Mouse (Mus musculus) liver, embryonic 11.5 days (tissue): ENCODE results near the gene Pamr1. TPM values are rescaled to one million over a fixed set of nuclear protein-coding genes. Genes with fewer than 3 reads are reported as not detected.

Experiments
- ATAC-seq: fragments of 200-750 bp; cut with Nextera tagmentation; replicated peaks from 2 replicates; pipeline ENCODE4 v1.8.0; 2017; ENCODE audit warnings: moderate number of reproducible peaks, mild to moderate bottlenecking, moderate TSS enrichment, moderate library complexity; ENCODE audit not compliant: low FRiP score
- DNase-seq: peaks from one replicate; pipeline ENCODE4 v3.0.0-alpha.2; 2017; ENCODE audit warnings: low spot score
- H3K27ac ChIP-seq: fragments of 300-500 bp; sonication (generic); 2 replicates; pipeline ENCODE4 v1.5.1; 2014; ENCODE audit warnings: mild to moderate bottlenecking, low read depth, low read length, control low read depth
- H3K27me3 ChIP-seq: fragments of 300-500 bp; sonication (generic); replicated peaks from 2 replicates; pipeline ENCODE4 v1.6.1; 2014; ENCODE audit warnings: low read length, mixed read lengths; ENCODE audit not compliant: control insufficient read depth, insufficient read depth
- H3K36me3 ChIP-seq: fragments of 300-500 bp; sonication (generic); 2 replicates; pipeline ENCODE4 v1.6.1; 2014; ENCODE audit warnings: mild to moderate bottlenecking, low read length, moderate library complexity, mixed read lengths; ENCODE audit not compliant: control insufficient read depth, insufficient read depth
- H3K4me1 ChIP-seq: fragments of 300-500 bp; sonication (generic); replicated peaks from 2 replicates; pipeline ENCODE4 v1.6.1; 2014; ENCODE audit warnings: low read length, mixed read lengths; ENCODE audit not compliant: control insufficient read depth, insufficient read depth
- H3K4me2 ChIP-seq: fragments of 300-500 bp; sonication (generic); 2 replicates; pipeline ENCODE4 v1.6.1; 2014; ENCODE audit warnings: mild to moderate bottlenecking, control low read depth, moderate library complexity
- H3K4me3 ChIP-seq: fragments of 300-500 bp; sonication (generic); 2 replicates; pipeline ENCODE4 v1.5.1; 2014; ENCODE audit warnings: low read depth, low read length, control low read depth
- H3K9ac ChIP-seq: fragments of 300-500 bp; sonication (generic); 2 replicates; pipeline ENCODE4 v1.6.1; 2014; ENCODE audit warnings: low read depth, low read length, control low read depth
- H3K9me3 ChIP-seq: fragments of 300-500 bp; sonication (generic); 2 replicates; pipeline ENCODE4 v1.6.1; 2016; ENCODE audit warnings: low read length, inconsistent platforms, mixed read lengths; ENCODE audit not compliant: control insufficient read depth
- WGBS: fragments of 180-500 bp; shearing (Covaris S2); extraction: QIAGEN DNeasy Blood & Tissue Kit; methylation state at CpG from one replicate; pipeline ENCODE4 v1.1.7; 2014; 5-methylcytosine and 5-hydroxymethylcytosine counted together
- polyA plus RNA-seq: library from polyadenylated mRNA; unstranded; fragments of >200 nt; fragmentation: Nextera tagmentation; extraction: Ambion mirVana; gene quantifications from 2 replicates; pipeline ENCODE4 v1.2.1, GENCODE M21; 2014

The Pamr1 gene
- polyA plus RNA-seq, 1 experiment from 2014 or later: 3.3 TPM

- Histone ChIP-seq H3K9me3 (no peaks in the 10 kb centered on the region), H3K9ac (no peak overlapping the region), H3K27me3 (peaks cover 52% of the 10 kb centered on the region), H3K4me3 (no peak overlapping the region), H3K27ac (no peak overlapping the region), H3K4me2 (no peak overlapping the region), H3K4me1 (no peaks in the 10 kb centered on the region; the same call in 1 of the 2 replicates), H3K36me3 (no peaks in the 10 kb centered on the region)
- WGBS: 48% methylated on average over 2 of the region's 2 CpGs
- ATAC-seq (no peak), DNase-seq (no peak)
Observed at GRCm38 (mm10) chr2:102661052-102661451, 111.2 kb downstream of the Pamr1 start.

- ATAC-seq: no peak
- Histone ChIP-seq H3K9ac (no peak overlapping the region), H3K36me3 (no peaks in the 10 kb centered on the region), H3K27ac (no peak overlapping the region), H3K4me1 (no peaks in the 10 kb centered on the region; the same call in 1 of the 2 replicates), H3K27me3 (peaks cover 37% of the 10 kb centered on the region), H3K9me3 (no peaks in the 10 kb centered on the region), H3K4me3 (no peak overlapping the region), H3K4me2 (no peak overlapping the region)
- 64% methylated on average over 9 of the region's 9 CpGs for WGBS
- DNase-seq: no peak
Observed at GRCm38 (mm10) chr2:102662911-102663310, 113.1 kb downstream of the Pamr1 start.

- Histone ChIP-seq H3K36me3 (no peaks in the 10 kb centered on the region), H3K27ac (no peak overlapping the region), H3K9me3 (no peaks in the 10 kb centered on the region), H3K4me3 (no peak overlapping the region), H3K27me3 (peaks cover 32% of the 10 kb centered on the region), H3K9ac (no peak overlapping the region), H3K4me1 (no peaks in the 10 kb centered on the region; the same call in 1 of the 2 replicates), H3K4me2 (no peak overlapping the region)
- ATAC-seq (no peak), DNase-seq (no peak)
- 34% methylated on average over 6 of the region's 6 CpGs for WGBS
Observed at GRCm38 (mm10) chr2:102663339-102663738, 113.5 kb downstream of the Pamr1 start.

GRCm38 (mm10) chr2:102663865-102664264 is 114.1 kb downstream of the Pamr1 start:
- H3K4me2 ChIP-seq: no peak overlapping the region
- H3K27me3 ChIP-seq: peaks cover 27% of the 10 kb centered on the region
- no peak overlapping the region for H3K4me3 ChIP-seq
- 69% methylated on average over 3 of the region's 3 CpGs for WGBS
- DNase-seq: no peak
- no peaks in the 10 kb centered on the region for H3K36me3 ChIP-seq
- no peak overlapping the region for H3K9ac ChIP-seq
- H3K9me3 ChIP-seq: no peaks in the 10 kb centered on the region
- H3K4me1 ChIP-seq: no peaks in the 10 kb centered on the region; the same call in 1 of the 2 replicates
- H3K27ac ChIP-seq: no peak overlapping the region
- ATAC-seq: no peak

GRCm38 (mm10) chr2:102667981-102668380 is 118.2 kb downstream of the Pamr1 start:
- H3K4me1 ChIP-seq: no peaks in the 10 kb centered on the region; the same call in 1 of the 2 replicates
- ATAC-seq: no peak
- no peaks in the 10 kb centered on the region for H3K9me3 ChIP-seq
- H3K27ac ChIP-seq: no peak overlapping the region
- no peak for DNase-seq
- H3K4me3 ChIP-seq: no peak overlapping the region
- no peak overlapping the region for H3K9ac ChIP-seq
- WGBS: 70% methylated on average over 6 of the region's 6 CpGs
- H3K27me3 ChIP-seq: 0 out of 2 replicates have a peak, but pooled peaks cover 2% of the 10 kb centered on the region
- no peaks in the 10 kb centered on the region for H3K36me3 ChIP-seq
- H3K4me2 ChIP-seq: no peak overlapping the region

GRCm38 (mm10) chr2:102669580-102669979 is 119.8 kb downstream of the Pamr1 start:
- no peak overlapping the region for H3K4me2 ChIP-seq
- H3K9me3 ChIP-seq: no peaks in the 10 kb centered on the region
- no peaks in the 10 kb centered on the region for H3K27me3 ChIP-seq
- DNase-seq: no peak
- no peak overlapping the region for H3K4me3 ChIP-seq
- WGBS: 26% methylated on average over 6 of the region's 6 CpGs
- H3K9ac ChIP-seq: no peak overlapping the region
- H3K36me3 ChIP-seq: no peaks in the 10 kb centered on the region
- H3K27ac ChIP-seq: no peak overlapping the region
- ATAC-seq: no peak
- no peaks in the 10 kb centered on the region for H3K4me1 ChIP-seq

GRCm38 (mm10) chr2:102674582-102674981 is 124.8 kb downstream of the Pamr1 start:
- H3K9me3 ChIP-seq: no peaks in the 10 kb centered on the region
- H3K4me1 ChIP-seq: no peaks in the 10 kb centered on the region
- H3K36me3 ChIP-seq: no peaks in the 10 kb centered on the region
- no peak overlapping the region for H3K27ac ChIP-seq
- DNase-seq (no peak), ATAC-seq (no peak)
- H3K9ac ChIP-seq: no peak overlapping the region
- no peaks in the 10 kb centered on the region for H3K27me3 ChIP-seq
- no peak overlapping the region for H3K4me2 ChIP-seq
- H3K4me3 ChIP-seq: no peak overlapping the region
- 68% methylated on average over 2 of the region's 2 CpGs for WGBS

GRCm38 (mm10) chr2:102675275-102675674 is 125.5 kb downstream of the Pamr1 start:
- Histone ChIP-seq H3K4me3 (no peak overlapping the region), H3K9me3 (no peaks in the 10 kb centered on the region)
- ATAC-seq: no peak

GRCm38 (mm10) chr2:102676716-102677312 is 127.0 kb downstream of the Pamr1 start:
- Histone ChIP-seq H3K4me3 (no peak overlapping the region), H3K4me2 (no peak overlapping the region), H3K27ac (no peak overlapping the region), H3K4me1 (no peaks in the 10 kb centered on the region), H3K9me3 (no peaks in the 10 kb centered on the region), H3K27me3 (no peaks in the 10 kb centered on the region), H3K36me3 (no peaks in the 10 kb centered on the region), H3K9ac (no peak overlapping the region)
- ATAC-seq (no peak), DNase-seq (no peak)
- WGBS: 83% methylated on average over 9 of the region's 9 CpGs

More at GRCm38 (mm10) chr2:102675275-102675674, 125.5 kb downstream of the Pamr1 start:
- WGBS: 67% methylated on average over 6 of the region's 6 CpGs
- DNase-seq: peak; percentile 49
- Histone ChIP-seq H3K27ac (no peak overlapping the region), H3K4me1 (no peaks in the 10 kb centered on the region), H3K27me3 (no peaks in the 10 kb centered on the region), H3K4me2 (no peak overlapping the region), H3K36me3 (no peaks in the 10 kb centered on the region), H3K9ac (no peak overlapping the region)
